ENCODE assay signal across 7 mouse cellular contexts in the genomic region with DNA sequence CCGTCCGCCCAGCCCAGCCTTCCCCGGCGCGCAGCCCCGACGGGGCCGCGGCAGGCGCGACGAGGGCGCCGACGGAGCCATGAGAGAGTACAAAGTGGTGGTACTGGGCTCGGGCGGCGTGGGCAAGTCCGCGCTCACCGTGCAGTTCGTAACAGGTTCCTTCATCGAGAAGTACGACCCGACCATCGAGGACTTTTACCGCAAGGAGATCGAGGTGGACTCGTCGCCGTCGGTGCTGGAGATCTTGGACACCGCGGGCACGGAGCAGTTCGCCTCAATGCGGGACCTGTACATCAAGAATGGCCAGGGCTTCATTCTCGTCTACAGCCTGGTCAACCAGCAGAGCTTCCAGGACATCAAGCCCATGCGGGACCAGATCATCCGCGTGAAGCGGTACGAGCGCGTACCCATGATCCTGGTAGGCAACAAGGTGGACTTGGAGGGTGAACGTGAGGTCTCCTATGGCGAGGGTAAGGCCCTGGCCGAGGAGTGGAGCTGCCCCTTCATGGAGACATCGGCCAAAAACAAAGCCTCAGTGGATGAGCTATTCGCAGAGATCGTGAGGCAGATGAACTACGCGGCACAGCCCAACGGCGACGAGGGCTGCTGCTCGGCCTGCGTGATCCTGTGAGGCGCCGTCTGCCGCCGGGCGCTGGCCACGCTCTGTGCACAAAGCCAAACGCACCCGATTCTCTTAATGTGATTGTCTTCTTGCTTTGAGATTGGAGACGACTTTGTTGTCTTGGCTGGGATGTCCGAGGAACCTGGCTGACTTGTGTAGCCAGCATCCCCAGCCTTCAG. TPM values are rescaled to one million over a fixed set of nuclear protein-coding genes. Genes with fewer than 3 reads are reported as not detected.
A peak's percentile ranks its signal among the peaks of the same experiment; 100 is the strongest.
DNase-seq lines count a peak whose midpoint lies in the region; ATAC-seq and TF ChIP-seq lines count a peak whose summit lies in the region.

No protein-coding gene starts in this region.

- H3K4me1 ChIP-seq in embryonic facial prominence, embryonic 10.5 days = peaks cover 17% of the 10 kb centered on the region
- H3K4me1 ChIP-seq in kidney, adult 2 months (ENCODE audit: control insufficient read depth, insufficient read depth, low read length) = no peaks in the 10 kb centered on the region
- peaks cover 5% of the 10 kb centered on the region for H3K4me1 ChIP-seq in limb, embryonic 14.5 days (ENCODE audit: control insufficient read depth, insufficient read depth, low read length)
- H3K4me1 ChIP-seq in midbrain, embryonic 15.5 days = peaks cover 35% of the 10 kb centered on the region
- H3K4me1 ChIP-seq in spleen, adult 2 months (ENCODE audit: control insufficient read depth, insufficient read depth, insufficient read length) = no peaks in the 10 kb centered on the region

- no peak for TF ChIP-seq POLR2A in kidney, adult 2 months (IDR thresholded peaks at IDR 0.05; ENCODE audit: low read depth, low read length)
- no peak for TF ChIP-seq POLR2A in limb, embryonic 14.5 days (IDR thresholded peaks at IDR 0.05; ENCODE audit: borderline replicate concordance, extremely low read depth, insufficient read depth, insufficient read length)
- no peak for TF ChIP-seq POLR2A in spleen, adult 2 months (IDR thresholded peaks at IDR 0.05; ENCODE audit: low read depth, low read length)

- H3K9me3 ChIP-seq in embryonic facial prominence, embryonic 10.5 days = no peaks in the 10 kb centered on the region
- H3K9me3 ChIP-seq in limb, embryonic 14.5 days (ENCODE audit: control insufficient read depth, low read length) = no peaks in the 10 kb centered on the region
- H3K9me3 ChIP-seq in midbrain, embryonic 15.5 days = no peaks in the 10 kb centered on the region

- peak overlapping the region; percentile 79 for H3K4me2 ChIP-seq in limb, embryonic 14.5 days (replicated peaks; ENCODE audit: low read depth, low read length, severe bottlenecking)
- H3K4me2 ChIP-seq in midbrain, embryonic 15.5 days = peak overlapping the region; percentile 93

- peak overlapping the region; percentile 80 for H3K4me3 ChIP-seq in embryonic facial prominence, embryonic 10.5 days
- H3K4me3 ChIP-seq in kidney, adult 2 months (ENCODE audit: insufficient read depth, low read depth, low read length) = peak overlapping the region; percentile 74
- H3K4me3 ChIP-seq in limb, embryonic 14.5 days (replicated peaks; ENCODE audit: low read length) = peak overlapping the region; percentile 81
- peak overlapping the region; percentile 89 for H3K4me3 ChIP-seq in midbrain, embryonic 15.5 days
- H3K4me3 ChIP-seq in spleen, adult 2 months (ENCODE audit: extremely low read depth, insufficient read depth, insufficient read length) = peak overlapping the region; percentile 68

- peak overlapping the region; percentile 93 for H3K27ac ChIP-seq in embryonic facial prominence, embryonic 10.5 days (replicated peaks)
- H3K27ac ChIP-seq in kidney, adult 2 months (ENCODE audit: insufficient read depth, low read depth, low read length) = no peak overlapping the region
- H3K27ac ChIP-seq in limb, embryonic 14.5 days (replicated peaks; ENCODE audit: low read depth, low read length) = peak overlapping the region; percentile 49
- H3K27ac ChIP-seq in midbrain, embryonic 15.5 days = peak overlapping the region; percentile 91
- peak overlapping the region; percentile 75 for H3K27ac ChIP-seq in spleen, adult 2 months (ENCODE audit: insufficient read depth, low read length)

- H3K9ac ChIP-seq in limb, embryonic 14.5 days (ENCODE audit: low read depth, low read length, severe bottlenecking) = peak overlapping the region; percentile 81
- peak overlapping the region; percentile 89 for H3K9ac ChIP-seq in midbrain, embryonic 15.5 days

- no peak for ATAC-seq in limb, embryonic 14.5 days (ENCODE audit: low FRiP score, low read depth)
- ATAC-seq in midbrain, embryonic 15.5 days (replicated peaks) = peak; percentile 19

- no peaks in the 10 kb centered on the region for H3K27me3 ChIP-seq in embryonic facial prominence, embryonic 10.5 days (replicated peaks; ENCODE audit: low read depth, poor library complexity, severe bottlenecking)
- H3K27me3 ChIP-seq in kidney, adult 2 months (replicated peaks; ENCODE audit: control insufficient read depth, insufficient read depth, low read length) = no peaks in the 10 kb centered on the region
- H3K27me3 ChIP-seq in limb, embryonic 14.5 days (ENCODE audit: control insufficient read depth, insufficient read depth, low read length) = no peaks in the 10 kb centered on the region
- no peaks in the 10 kb centered on the region for H3K27me3 ChIP-seq in midbrain, embryonic 15.5 days (replicated peaks)
- H3K27me3 ChIP-seq in spleen, adult 2 months (ENCODE audit: control insufficient read depth, insufficient read depth, low read length) = no peaks in the 10 kb centered on the region

- DNase-seq in adrenal gland, postnatal 14 days = peak; percentile 57
- DNase-seq in embryonic facial prominence, embryonic 10.5 days (ENCODE audit: low spot score) = peak; percentile 63
- DNase-seq in heart, adult 18-20 months = peak; percentile 43 to 66
- DNase-seq in kidney, adult 2 months = peak; percentile 44
- DNase-seq in limb, embryonic 14.5 days (ENCODE audit: low spot score) = peak; percentile 25
- DNase-seq in spleen, adult 2 months (ENCODE audit: low read depth in 1 of 2, low spot score in 2 of 2) = peak; percentile 15 to 25

- under 1% methylated on average over 68 of the region's 68 CpGs for WGBS in embryonic facial prominence, embryonic 10.5 days
- WGBS in kidney, adult 2 months = under 1% methylated on average over 68 of the region's 68 CpGs
- WGBS in limb, embryonic 14.5 days = under 1% methylated on average over 56 of the region's 68 CpGs
- under 1% methylated on average over 68 of the region's 68 CpGs for WGBS in midbrain, embryonic 15.5 days
- under 1% methylated on average over 68 of the region's 68 CpGs for WGBS in spleen, adult 2 months

- TF ChIP-seq CTCF in kidney, adult 2 months (conservative IDR thresholded peaks at IDR 0.05; ENCODE audit: insufficient read depth, insufficient read length, low read depth, low read length) = no peak
- TF ChIP-seq CTCF in spleen, adult 2 months (IDR thresholded peaks at IDR 0.05; ENCODE audit: extremely low read depth, insufficient read depth, insufficient read length, insufficient replicate concordance) = no peak

- peaks cover 4% of the 10 kb centered on the region; the same call in 1 of the 2 replicates for H3K36me3 ChIP-seq in embryonic facial prominence, embryonic 10.5 days (replicated peaks)
- H3K36me3 ChIP-seq in kidney, adult 2 months (ENCODE audit: control insufficient read depth, insufficient read depth, low read length) = no peaks in the 10 kb centered on the region
- H3K36me3 ChIP-seq in limb, embryonic 14.5 days (ENCODE audit: control insufficient read depth, insufficient read depth, low read length) = no peaks in the 10 kb centered on the region
- H3K36me3 ChIP-seq in midbrain, embryonic 15.5 days (replicated peaks) = no peaks in the 10 kb centered on the region
- H3K36me3 ChIP-seq in spleen, adult 2 months (ENCODE audit: control insufficient read depth, insufficient read depth, low read length) = no peaks in the 10 kb centered on the region

RNA-seq across cellular contexts. Expression of a gene that starts 0.6 kb away (rescaled TPM):
- 0.19 TPM in 1 of 2 replicates, not detected in the other for total RNA-seq in adrenal gland, postnatal 14 days (2021)
- polyA plus RNA-seq in embryonic facial prominence, embryonic 10.5 days (2016; fragmentation: Nextera tagmentation; extraction: Ambion mirVana) = not detected in 2 replicates
- under 1 TPM in 1 of 2 experiments, not detected in 1; 0.08 TPM for total RNA-seq in heart, adult 18-20 months (2021)
- 0.05 and 0.09 TPM in 2 replicates for polyA plus RNA-seq in kidney, adult 2 months (2012; rRNA removed)
- 0.34 and 0.35 TPM in 2 replicates for polyA plus RNA-seq in limb, embryonic 14.5 days (2012; rRNA removed)
- polyA plus RNA-seq in limb, embryonic 14.5 days (2014; fragmentation: Nextera tagmentation; extraction: Ambion mirVana) = not detected in 2 replicates
- not detected in 2 replicates for polyA plus RNA-seq in midbrain, embryonic 15.5 days (2015; fragmentation: Nextera tagmentation; extraction: Ambion mirVana)
- polyA plus RNA-seq in spleen, adult 2 months (2012; rRNA removed) = 0.68 and 0.92 TPM in 2 replicates

RNA-seq across cellular contexts. Expression of a gene that starts 3.7 kb away (rescaled TPM):
- 4.9 and 6.3 TPM in 2 replicates for total RNA-seq in adrenal gland, postnatal 14 days (2021)
- 10.3 and 11.0 TPM in 2 replicates for polyA plus RNA-seq in embryonic facial prominence, embryonic 10.5 days (2016; fragmentation: Nextera tagmentation; extraction: Ambion mirVana)
- 1 to 10 TPM; 2.1 to 2.4 TPM for total RNA-seq in heart, adult 18-20 months (2021)
- polyA plus RNA-seq in kidney, adult 2 months (2012; rRNA removed) = 1.5 and 1.7 TPM in 2 replicates
- polyA plus RNA-seq in limb, embryonic 14.5 days (2012; rRNA removed) = 8.2 and 8.7 TPM in 2 replicates
- polyA plus RNA-seq in limb, embryonic 14.5 days (2014; fragmentation: Nextera tagmentation; extraction: Ambion mirVana) = 15.4 and 15.9 TPM in 2 replicates
- polyA plus RNA-seq in midbrain, embryonic 15.5 days (2015; fragmentation: Nextera tagmentation; extraction: Ambion mirVana) = 10.9 and 11.0 TPM in 2 replicates
- 6.4 and 7.5 TPM in 2 replicates for polyA plus RNA-seq in spleen, adult 2 months (2012; rRNA removed)
